Mouse (Mus musculus): Measurements from ENCODE around the gene Sltm. TPM values are rescaled to one million over a fixed set of nuclear protein-coding genes. Genes with fewer than 3 reads are reported as not detected.

Gene Sltm
- total RNA-seq, 1 experiment from 2014 or later: 139 TPM

GRCm38 (mm10) chr9:70631665-70632064 lies 89.1 kb downstream of the Sltm start:
- no peak for ATAC-seq (replicated peaks; ENCODE audit: insufficient number of reproducible peaks, low FRiP score, low TSS enrichment, poor library complexity, severe bottlenecking)

- no peak for ATAC-seq (replicated peaks; ENCODE audit: insufficient number of reproducible peaks, low FRiP score, low TSS enrichment, poor library complexity, severe bottlenecking)
These were observed 94.2 kb downstream of the Sltm start for GRCm38 (mm10) chr9:70636748-70637147.

Other genes starting within 250 kb of the Sltm start
- 0.38 to 1.5 TPM (median 0.96 TPM) in 3 replicates for gene Ccnb2, start 121.2 kb upstream of the Sltm start, total RNA-seq (2017)
- 46.4 to 83.1 TPM (median 57.7 TPM) in 3 replicates for gene Rnf111, start 39.0 kb upstream of the Sltm start, total RNA-seq (2017)
- 1.2 to 2.9 TPM in 2 of 3 replicates, not detected in the other for gene Gm10642, start 113.5 kb downstream of the Sltm start, total RNA-seq (2017)
- gene Mindy2, start 114.4 kb downstream of the Sltm start, total RNA-seq (2017): 29.6 to 34.1 TPM (median 31.8 TPM) in 3 replicates
- gene Adam10, start 136.2 kb downstream of the Sltm start, total RNA-seq (2017): 48.9 to 70.6 TPM (median 59.7 TPM) in 3 replicates